Mouse (Mus musculus): Measurements from ENCODE around the gene Lypd6b. TPM values are rescaled to one million over a fixed set of nuclear protein-coding genes. Genes with fewer than 3 reads are reported as not detected.

Gene Lypd6b
- polyA plus RNA-seq, 1 experiment from 2014 or later, result 11.7 TPM

DNA sequence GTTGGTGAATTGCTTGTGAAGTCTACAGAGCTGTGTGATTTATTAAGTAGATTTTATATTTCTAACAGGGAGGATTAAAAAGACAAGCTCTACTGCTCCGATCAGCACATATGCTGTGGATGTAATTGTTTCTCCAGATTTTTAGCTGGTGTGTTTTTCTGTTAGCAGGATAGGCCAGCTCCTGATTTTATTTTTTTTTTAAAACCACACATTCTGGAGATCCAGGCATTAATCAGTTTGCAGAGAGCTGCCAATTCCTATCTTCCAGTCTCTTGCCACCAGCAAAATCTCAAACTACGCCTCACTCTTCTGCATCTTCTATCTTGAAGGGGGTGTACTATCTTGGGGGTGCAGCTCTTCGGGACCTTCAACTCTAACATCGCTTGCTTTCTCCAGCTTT is 130.6 kb downstream of the Lypd6b start:
- no peaks in the 10 kb centered on the region for H3K27me3 ChIP-seq (ENCODE audit: insufficient read depth, low read length)
- 0 out of 2 replicates have a peak, but pooled peaks cover 8% of the 10 kb centered on the region for H3K4me1 ChIP-seq (ENCODE audit: insufficient read depth, low read length)
- no peak overlapping the region for H3K4me2 ChIP-seq (replicated peaks; ENCODE audit: low read depth, low read length)
- ATAC-seq (ENCODE audit: low FRiP score, low TSS enrichment), result no peak
- WGBS, result 71% methylated on average over 4 of the region's 4 CpGs
- H3K9ac ChIP-seq (replicated peaks; ENCODE audit: low read length), result no peak overlapping the region
- no peaks in the 10 kb centered on the region for H3K36me3 ChIP-seq (ENCODE audit: insufficient read depth, low read length)
- H3K27ac ChIP-seq (ENCODE audit: low read length), result no peak overlapping the region
- no peaks in the 10 kb centered on the region for H3K9me3 ChIP-seq (ENCODE audit: low read length)
- H3K4me3 ChIP-seq (ENCODE audit: low read length), result no peak overlapping the region

DNA sequence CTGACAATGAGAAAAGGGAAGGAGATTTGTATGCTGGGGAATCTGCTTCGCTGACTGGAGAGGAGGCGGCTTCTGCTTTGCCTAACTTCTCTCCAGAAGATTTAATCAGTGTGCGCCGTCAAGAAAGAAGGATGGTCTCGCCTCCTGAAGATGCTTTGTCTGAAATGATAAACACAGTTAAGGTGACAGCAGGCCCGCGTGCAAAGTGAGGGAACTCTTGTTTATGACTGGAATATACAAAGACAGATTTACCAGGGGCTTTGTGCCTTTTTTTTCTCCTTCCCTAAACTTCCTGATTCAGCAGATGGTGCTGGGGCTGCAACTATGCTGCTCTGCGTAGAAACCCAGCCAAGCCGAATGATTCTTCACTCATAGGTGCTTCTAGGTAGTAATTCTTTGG is 131.2 kb downstream of the Lypd6b start:
- 36% methylated on average over 9 of the region's 9 CpGs for WGBS
- Histone ChIP-seq H3K27me3 (ENCODE audit: insufficient read depth, low read length) (no peaks in the 10 kb centered on the region), H3K4me3 (ENCODE audit: low read length) (no peak overlapping the region), H3K9me3 (ENCODE audit: low read length) (no peaks in the 10 kb centered on the region), H3K9ac (replicated peaks; ENCODE audit: low read length) (no peak overlapping the region), H3K4me1 (ENCODE audit: insufficient read depth, low read length) (0 out of 2 replicates have a peak, but pooled peaks cover 8% of the 10 kb centered on the region), H3K36me3 (ENCODE audit: insufficient read depth, low read length) (no peaks in the 10 kb centered on the region), H3K4me2 (replicated peaks; ENCODE audit: low read depth, low read length) (no peak overlapping the region), H3K27ac (ENCODE audit: low read length) (no peak overlapping the region)
- no peak for ATAC-seq (ENCODE audit: low FRiP score, low TSS enrichment)

DNA sequence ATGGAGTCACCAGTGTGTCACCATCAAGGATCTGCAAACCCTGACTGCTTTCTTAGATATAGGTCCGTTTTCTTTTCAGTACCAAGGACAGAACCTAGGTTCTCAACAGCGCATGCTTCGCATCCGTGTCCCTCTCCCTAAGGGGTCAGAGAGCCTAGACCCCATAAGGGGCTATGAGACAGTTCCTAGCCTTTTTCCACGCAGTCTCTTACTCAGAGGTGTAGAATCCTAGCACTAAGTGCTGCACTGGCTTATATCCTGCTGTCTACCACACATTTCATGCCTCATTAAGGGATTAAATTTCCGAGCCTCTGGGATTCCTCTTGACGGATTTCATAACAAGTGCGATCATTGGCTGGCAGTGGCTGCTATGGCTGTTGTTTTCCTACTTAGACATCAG is 134.5 kb downstream of the Lypd6b start:
- 41% methylated on average over 8 of the region's 8 CpGs for WGBS
- Histone ChIP-seq H3K9me3 (ENCODE audit: low read length) (no peaks in the 10 kb centered on the region), H3K9ac (replicated peaks; ENCODE audit: low read length) (no peak overlapping the region), H3K4me2 (replicated peaks; ENCODE audit: low read depth, low read length) (no peak overlapping the region), H3K27ac (ENCODE audit: low read length) (no peak overlapping the region), H3K27me3 (ENCODE audit: insufficient read depth, low read length) (no peaks in the 10 kb centered on the region), H3K4me3 (ENCODE audit: low read length) (no peak overlapping the region), H3K36me3 (ENCODE audit: insufficient read depth, low read length) (no peaks in the 10 kb centered on the region), H3K4me1 (ENCODE audit: insufficient read depth, low read length) (0 out of 2 replicates have a peak, but pooled peaks cover 8% of the 10 kb centered on the region)
- ATAC-seq (ENCODE audit: low FRiP score, low TSS enrichment), result no peak

DNA sequence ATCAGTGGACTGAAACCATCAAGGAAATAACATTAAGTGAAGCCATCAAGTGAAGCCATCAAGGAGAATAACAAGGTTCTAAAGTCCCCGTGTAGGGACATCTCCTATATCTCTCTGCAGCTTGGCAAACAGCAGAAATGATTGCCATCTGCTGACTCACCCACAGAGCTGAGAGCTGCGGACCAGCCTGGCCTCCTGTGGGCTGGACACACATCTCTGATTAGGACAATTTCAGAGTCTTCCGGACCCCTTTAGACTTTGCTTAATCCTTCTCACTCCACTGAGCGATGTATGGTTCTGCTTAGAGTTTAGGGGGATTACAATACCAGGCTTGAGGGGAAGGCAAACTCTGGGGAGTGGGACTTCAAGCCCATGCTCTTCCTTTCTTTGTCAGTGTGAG is 135.3 kb downstream of the Lypd6b start:
- Histone ChIP-seq H3K36me3 (ENCODE audit: insufficient read depth, low read length) (no peaks in the 10 kb centered on the region), H3K27ac (ENCODE audit: low read length) (no peak overlapping the region), H3K4me3 (ENCODE audit: low read length) (no peak overlapping the region), H3K9ac (replicated peaks; ENCODE audit: low read length) (no peak overlapping the region), H3K4me1 (ENCODE audit: insufficient read depth, low read length) (0 out of 2 replicates have a peak, but pooled peaks cover 1% of the 10 kb centered on the region), H3K4me2 (replicated peaks; ENCODE audit: low read depth, low read length) (no peak overlapping the region), H3K9me3 (ENCODE audit: low read length) (no peaks in the 10 kb centered on the region), H3K27me3 (ENCODE audit: insufficient read depth, low read length) (no peaks in the 10 kb centered on the region)
- ATAC-seq (ENCODE audit: low FRiP score, low TSS enrichment), result no peak
- WGBS, result 74% methylated on average over 4 of the region's 4 CpGs

DNA sequence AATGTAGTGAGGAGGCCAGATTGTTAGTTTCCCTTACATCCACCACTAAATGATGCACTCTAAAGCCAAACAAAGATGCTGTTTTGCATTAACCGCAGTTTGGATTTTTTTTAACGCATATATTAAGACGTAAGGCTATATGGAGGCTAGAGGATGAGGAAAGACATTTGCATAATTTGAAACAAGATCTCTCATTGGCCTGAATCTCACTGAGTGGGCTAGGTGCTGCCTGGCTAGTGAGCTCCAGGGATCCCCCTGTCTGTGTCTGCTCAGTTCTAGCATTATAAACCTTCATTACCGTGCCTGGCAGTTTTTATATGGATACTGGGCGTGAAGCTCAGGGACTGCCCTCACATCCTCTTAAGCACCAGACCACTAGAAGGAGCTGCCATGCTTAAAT is 138.7 kb downstream of the Lypd6b start:
- no peak overlapping the region for H3K4me2 ChIP-seq (replicated peaks; ENCODE audit: low read depth, low read length)

DNA sequence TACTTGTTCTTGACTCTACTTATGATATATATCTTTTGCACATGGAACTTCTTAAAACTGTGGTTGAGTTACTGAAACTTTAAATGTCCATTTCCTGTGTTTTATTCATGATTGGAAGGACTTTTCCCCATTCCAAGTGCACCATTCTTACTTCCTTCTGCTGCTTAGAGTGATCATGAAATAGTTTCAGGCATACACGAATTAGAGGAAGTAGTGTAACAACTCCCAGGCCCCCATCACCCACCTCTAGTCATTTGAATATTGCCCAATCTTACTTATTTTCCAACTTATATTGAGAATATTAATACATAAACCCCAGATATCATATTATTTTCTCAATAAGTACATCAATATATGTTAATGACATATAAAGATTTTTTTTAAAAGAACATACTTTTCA is 139.9 kb downstream of the Lypd6b start:
- Histone ChIP-seq H3K27ac (ENCODE audit: low read length) (no peak overlapping the region), H3K4me1 (ENCODE audit: insufficient read depth, low read length) (no peaks in the 10 kb centered on the region), H3K4me2 (replicated peaks; ENCODE audit: low read depth, low read length) (no peak overlapping the region), H3K9me3 (ENCODE audit: low read length) (no peaks in the 10 kb centered on the region), H3K36me3 (ENCODE audit: insufficient read depth, low read length) (no peaks in the 10 kb centered on the region), H3K9ac (replicated peaks; ENCODE audit: low read length) (no peak overlapping the region), H3K27me3 (ENCODE audit: insufficient read depth, low read length) (no peaks in the 10 kb centered on the region), H3K4me3 (ENCODE audit: low read length) (no peak overlapping the region)
- no peak for ATAC-seq (ENCODE audit: low FRiP score, low TSS enrichment)
- WGBS, result 58% methylated on average over 1 of the region's 1 CpGs

More for the DNA sequence above, 138.7 kb downstream of the Lypd6b start:
- no peaks in the 10 kb centered on the region for H3K36me3 ChIP-seq (ENCODE audit: insufficient read depth, low read length)
- 68% methylated on average over 5 of the region's 5 CpGs for WGBS
- no peaks in the 10 kb centered on the region for H3K9me3 ChIP-seq (ENCODE audit: low read length)
- no peaks in the 10 kb centered on the region for H3K27me3 ChIP-seq (ENCODE audit: insufficient read depth, low read length)
- no peak overlapping the region for H3K27ac ChIP-seq (ENCODE audit: low read length)
- no peaks in the 10 kb centered on the region for H3K4me1 ChIP-seq (ENCODE audit: insufficient read depth, low read length)
- no peak overlapping the region for H3K9ac ChIP-seq (replicated peaks; ENCODE audit: low read length)
- no peak overlapping the region for H3K4me3 ChIP-seq (ENCODE audit: low read length)
- ATAC-seq (ENCODE audit: low FRiP score, low TSS enrichment), result no peak

GRCm38 (mm10) chr2:49929931-49930330 is 142.4 kb downstream of the Lypd6b start:
- no peaks in the 10 kb centered on the region for H3K27me3 ChIP-seq (ENCODE audit: insufficient read depth, low read length)
- H3K27ac ChIP-seq (ENCODE audit: low read length), result no peak overlapping the region
- H3K4me2 ChIP-seq (replicated peaks; ENCODE audit: low read depth, low read length), result no peak overlapping the region
- no peak for ATAC-seq (ENCODE audit: low FRiP score, low TSS enrichment)
- H3K4me3 ChIP-seq (ENCODE audit: low read length), result no peak overlapping the region
- H3K9me3 ChIP-seq (ENCODE audit: low read length), result no peaks in the 10 kb centered on the region
- 89% methylated on average over 3 of the region's 3 CpGs for WGBS
- H3K9ac ChIP-seq (replicated peaks; ENCODE audit: low read length), result no peak overlapping the region
- H3K36me3 ChIP-seq (ENCODE audit: insufficient read depth, low read length), result no peaks in the 10 kb centered on the region
- no peaks in the 10 kb centered on the region for H3K4me1 ChIP-seq (ENCODE audit: insufficient read depth, low read length)

DNA sequence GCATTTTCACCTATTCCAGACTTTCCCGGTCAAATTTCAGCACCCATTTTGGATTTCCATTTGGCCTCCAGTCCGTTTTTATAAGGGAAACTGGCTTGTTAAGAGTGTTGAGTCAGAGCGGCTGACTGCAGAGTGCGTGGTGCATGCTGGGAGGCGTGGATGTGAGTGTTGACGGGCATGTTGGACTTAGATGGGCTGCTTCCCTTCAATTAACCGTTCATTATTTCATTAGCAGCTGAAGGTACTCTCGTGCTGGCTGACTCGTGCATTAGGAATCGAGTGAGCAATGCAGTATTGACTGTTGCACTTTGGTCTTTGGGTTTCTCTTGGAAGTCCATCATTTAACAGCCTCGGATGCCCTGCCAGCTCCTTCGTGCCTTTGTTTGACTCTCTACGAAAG is 150.1 kb downstream of the Lypd6b start:
- H3K4me2 ChIP-seq (replicated peaks; ENCODE audit: low read depth, low read length), result no peak overlapping the region
- H3K27me3 ChIP-seq (ENCODE audit: insufficient read depth, low read length), result no peaks in the 10 kb centered on the region
- no peak overlapping the region for H3K9ac ChIP-seq (replicated peaks; ENCODE audit: low read length)
- no peak overlapping the region for H3K4me3 ChIP-seq (ENCODE audit: low read length)
- ATAC-seq (ENCODE audit: low FRiP score, low TSS enrichment), result no peak
- no peaks in the 10 kb centered on the region for H3K4me1 ChIP-seq (ENCODE audit: insufficient read depth, low read length)
- no peaks in the 10 kb centered on the region for H3K9me3 ChIP-seq (ENCODE audit: low read length)
- no peak overlapping the region for H3K27ac ChIP-seq (ENCODE audit: low read length)
- 74% methylated on average over 13 of the region's 13 CpGs for WGBS
- no peaks in the 10 kb centered on the region for H3K36me3 ChIP-seq (ENCODE audit: insufficient read depth, low read length)

DNA sequence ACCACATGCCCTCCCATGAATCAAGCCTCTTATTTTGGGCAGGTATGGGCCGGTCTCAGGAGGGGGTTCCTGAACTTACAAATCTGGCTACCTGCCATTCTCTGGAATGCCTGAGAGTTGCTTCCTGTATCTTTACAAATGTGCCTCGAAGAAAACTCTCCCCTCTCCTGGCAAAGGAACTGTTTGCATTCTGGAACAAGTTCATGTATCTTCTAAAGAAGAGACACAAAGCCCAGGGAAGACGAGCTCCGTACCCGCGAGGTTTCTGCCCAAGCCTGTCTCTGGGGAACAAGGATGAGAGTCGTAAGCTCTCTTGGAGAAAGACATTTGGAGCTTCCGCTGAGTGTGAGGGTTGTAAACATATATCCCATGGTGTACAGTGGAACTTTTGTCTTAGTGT is 150.8 kb downstream of the Lypd6b start:
- Histone ChIP-seq H3K27me3 (ENCODE audit: insufficient read depth, low read length) (no peaks in the 10 kb centered on the region), H3K4me1 (ENCODE audit: insufficient read depth, low read length) (no peaks in the 10 kb centered on the region), H3K4me2 (replicated peaks; ENCODE audit: low read depth, low read length) (no peak overlapping the region), H3K27ac (ENCODE audit: low read length) (no peak overlapping the region), H3K4me3 (ENCODE audit: low read length) (no peak overlapping the region), H3K9ac (replicated peaks; ENCODE audit: low read length) (no peak overlapping the region), H3K9me3 (ENCODE audit: low read length) (no peaks in the 10 kb centered on the region), H3K36me3 (ENCODE audit: insufficient read depth, low read length) (no peaks in the 10 kb centered on the region)
- no peak for ATAC-seq (ENCODE audit: low FRiP score, low TSS enrichment)
- WGBS, result 69% methylated on average over 8 of the region's 8 CpGs

DNA sequence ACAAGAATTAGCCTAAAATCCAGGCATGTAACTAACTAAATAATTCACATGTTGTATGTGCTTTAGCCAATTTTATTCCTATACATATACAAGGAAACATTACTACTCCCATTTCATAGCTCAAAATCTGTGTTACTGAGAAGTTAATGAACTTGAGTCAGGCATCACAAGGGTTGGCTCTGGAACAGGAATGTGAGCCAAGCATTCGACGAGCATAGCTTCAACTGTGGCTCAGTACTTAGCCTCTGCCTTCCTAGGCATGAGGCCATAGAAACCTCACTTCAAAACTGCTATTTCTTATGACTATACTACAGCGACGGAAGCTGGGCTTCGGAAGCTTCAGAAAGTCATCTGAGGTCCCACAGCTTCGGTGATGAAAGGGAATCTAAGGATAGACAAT is 152.9 kb downstream of the Lypd6b start:
- WGBS, result 77% methylated on average over 6 of the region's 6 CpGs
- no peaks in the 10 kb centered on the region for H3K9me3 ChIP-seq (ENCODE audit: low read length)
- no peaks in the 10 kb centered on the region for H3K36me3 ChIP-seq (ENCODE audit: insufficient read depth, low read length)
- H3K4me2 ChIP-seq (replicated peaks; ENCODE audit: low read depth, low read length), result no peak overlapping the region
- no peaks in the 10 kb centered on the region for H3K4me1 ChIP-seq (ENCODE audit: insufficient read depth, low read length)
- ATAC-seq (ENCODE audit: low FRiP score, low TSS enrichment), result no peak
- H3K9ac ChIP-seq (replicated peaks; ENCODE audit: low read length), result no peak overlapping the region
- no peak overlapping the region for H3K27ac ChIP-seq (ENCODE audit: low read length)
- no peaks in the 10 kb centered on the region for H3K27me3 ChIP-seq (ENCODE audit: insufficient read depth, low read length)
- no peak overlapping the region for H3K4me3 ChIP-seq (ENCODE audit: low read length)

GRCm38 (mm10) chr2:49942100-49942499 is 154.6 kb downstream of the Lypd6b start:
- H3K4me2 ChIP-seq (replicated peaks; ENCODE audit: low read depth, low read length), result no peak overlapping the region
- H3K27me3 ChIP-seq (ENCODE audit: insufficient read depth, low read length), result no peaks in the 10 kb centered on the region
- H3K27ac ChIP-seq (ENCODE audit: low read length), result no peak overlapping the region
- no peaks in the 10 kb centered on the region for H3K4me1 ChIP-seq (ENCODE audit: insufficient read depth, low read length)
- H3K4me3 ChIP-seq (ENCODE audit: low read length), result no peak overlapping the region
- ATAC-seq (ENCODE audit: low FRiP score, low TSS enrichment), result no peak
- H3K9ac ChIP-seq (replicated peaks; ENCODE audit: low read length), result no peak overlapping the region
- no peaks in the 10 kb centered on the region for H3K9me3 ChIP-seq (ENCODE audit: low read length)
- 48% methylated on average over 5 of the region's 5 CpGs for WGBS
- no peaks in the 10 kb centered on the region for H3K36me3 ChIP-seq (ENCODE audit: insufficient read depth, low read length)
